Mouse (Mus musculus): ENCODE measurements at regions not wholly inside any gene's neighbourhood (a gene's known extent, or its start where the extent isn't known, plus 50 kb on each side); places are given as distances from the start of the nearest gene placed in this dataset.

GRCm38 (mm10) chr17:4516846-4517245 lies 477.3 kb upstream of the Arid1b start:
- TF ChIP-seq USF1 (IDR thresholded peaks at IDR 0.05; ENCODE audit: low read depth) (no peak), POLR2A (IDR thresholded peaks at IDR 0.05; ENCODE audit: insufficient read length, low read depth) (no peak), MAX (IDR thresholded peaks at IDR 0.05; ENCODE audit: low read depth) (no peak), E2F4 (IDR thresholded peaks at IDR 0.05; ENCODE audit: insufficient read depth) (no peak)
